ENCODE assay signal across 9 mouse cellular contexts in the genomic region with DNA sequence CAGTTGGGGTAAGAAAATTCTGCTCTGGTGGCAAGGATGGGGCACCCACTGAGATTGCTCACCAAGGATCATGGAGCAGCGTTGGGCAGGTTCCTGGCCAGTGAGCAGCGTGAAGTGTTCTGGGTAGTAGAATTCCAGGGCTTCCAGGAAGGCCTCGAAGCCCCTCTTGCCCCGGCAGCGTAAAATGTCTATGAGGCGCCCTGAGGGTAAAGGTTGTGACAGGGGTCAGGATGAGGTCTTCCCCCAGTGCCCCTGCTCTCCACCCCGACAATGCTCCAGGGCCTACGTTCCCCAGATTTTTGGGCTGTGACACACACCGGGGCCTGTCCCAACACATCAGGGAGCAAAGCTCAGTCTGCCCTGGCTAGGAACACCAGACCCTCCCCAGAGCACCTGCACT. TPM values are rescaled to one million over a fixed set of nuclear protein-coding genes. Genes with fewer than 3 reads are reported as not detected.
DNase-seq lines count a peak whose midpoint lies in the region; ATAC-seq and TF ChIP-seq lines count a peak whose summit lies in the region.
"Had no signal": no experiment of that assay in that cellular context is flagged by ENCODE, and none has a peak within 500 bp of the region (broad histone marks: within the 10 kb centered on the region; RNA-seq: fewer than 3 reads in every experiment).

No protein-coding gene starts in this region.

- peaks cover 49% of the 10 kb centered on the region for H3K4me1 ChIP-seq in kidney, adult 2 months (ENCODE audit: control insufficient read depth, insufficient read depth, low read length)
- H3K4me1 ChIP-seq in embryonic facial prominence, embryonic 12.5 days, result peaks cover 7% of the 10 kb centered on the region; the same call in 1 of the 2 replicates
- peaks cover 18% of the 10 kb centered on the region for H3K4me1 ChIP-seq in hindbrain, embryonic 16.5 days (ENCODE audit: control insufficient read depth, insufficient read depth, low read depth, low read length)
- H3K4me1 ChIP-seq in midbrain, embryonic 16.5 days (ENCODE audit: control insufficient read depth, insufficient read depth, low read length), result peaks cover 15% of the 10 kb centered on the region

- peak overlapping the region; percentile 80 for H3K4me3 ChIP-seq in kidney, adult 2 months (ENCODE audit: insufficient read depth, low read depth, low read length)
- H3K4me3 ChIP-seq in embryonic facial prominence, embryonic 12.5 days, result peak overlapping the region; percentile 57
- H3K4me3 ChIP-seq in hindbrain, embryonic 16.5 days (ENCODE audit: low read length), result no peak overlapping the region
- no peak overlapping the region; the same call in 1 of the 2 replicates for H3K4me3 ChIP-seq in midbrain, embryonic 16.5 days (ENCODE audit: low read depth, low read length)

- H3K4me2 ChIP-seq in embryonic facial prominence, embryonic 12.5 days (replicated peaks), result peak overlapping the region; percentile 92
- peak overlapping the region; percentile 63; the same call in 1 of the 2 replicates for H3K4me2 ChIP-seq in hindbrain, embryonic 16.5 days (ENCODE audit: low read length)
- peak overlapping the region; percentile 80; the same call in 1 of the 2 replicates for H3K4me2 ChIP-seq in midbrain, embryonic 16.5 days (ENCODE audit: low read length)

- no peak for TF ChIP-seq POLR2A in kidney, adult 2 months (IDR thresholded peaks at IDR 0.05; ENCODE audit: low read depth, low read length)

- no peak for ATAC-seq in embryonic facial prominence, embryonic 12.5 days (ENCODE audit: insufficient number of reproducible peaks, insufficient read depth, low FRiP score, low TSS enrichment)
- no peak for ATAC-seq in hindbrain, embryonic 16.5 days
- ATAC-seq in midbrain, embryonic 16.5 days, result no peak
- ATAC-seq in megakaryocyte progenitor cell, adult 5-6 weeks (replicated peaks; ENCODE audit: poor library complexity), result no peak
- ATAC-seq in granulocyte monocyte progenitor cell, adult 5-6 weeks (replicated peaks; ENCODE audit: poor library complexity, severe bottlenecking), result no peak

- no peak overlapping the region for H3K9ac ChIP-seq in embryonic facial prominence, embryonic 12.5 days
- no peak overlapping the region for H3K9ac ChIP-seq in hindbrain, embryonic 16.5 days (ENCODE audit: low read depth, low read length)
- H3K9ac ChIP-seq in midbrain, embryonic 16.5 days (ENCODE audit: low read depth, low read length), result no peak overlapping the region

- H3K9me3 ChIP-seq in embryonic facial prominence, embryonic 12.5 days, result no peaks in the 10 kb centered on the region
- H3K9me3 ChIP-seq in hindbrain, embryonic 16.5 days (ENCODE audit: control insufficient read depth, low read length), result no peaks in the 10 kb centered on the region
- H3K9me3 ChIP-seq in midbrain, embryonic 16.5 days (replicated peaks; ENCODE audit: control insufficient read depth, low read length, poor library complexity, severe bottlenecking), result no peaks in the 10 kb centered on the region

- DNase-seq in kidney, adult 2 months, result no peak
- no peak for DNase-seq in kidney, adult 18-20 months
- no peak for DNase-seq in adrenal gland, adult 8-10 months

- TF ChIP-seq CTCF in kidney, adult 2 months (conservative IDR thresholded peaks at IDR 0.05; ENCODE audit: insufficient read depth, insufficient read length, low read depth, low read length), result no peak

- H3K36me3 ChIP-seq in kidney, adult 2 months (ENCODE audit: control insufficient read depth, insufficient read depth, low read length), result no peaks in the 10 kb centered on the region
- no peaks in the 10 kb centered on the region for H3K36me3 ChIP-seq in embryonic facial prominence, embryonic 12.5 days
- no peaks in the 10 kb centered on the region for H3K36me3 ChIP-seq in hindbrain, embryonic 16.5 days (ENCODE audit: control insufficient read depth, insufficient read depth, low read length)
- no peaks in the 10 kb centered on the region for H3K36me3 ChIP-seq in midbrain, embryonic 16.5 days (ENCODE audit: control insufficient read depth, insufficient read depth, low read length)

- H3K27ac ChIP-seq in kidney, adult 2 months (ENCODE audit: insufficient read depth, low read depth, low read length), result peak overlapping the region; percentile 93
- H3K27ac ChIP-seq in embryonic facial prominence, embryonic 12.5 days, result no peak overlapping the region
- H3K27ac ChIP-seq in hindbrain, embryonic 16.5 days (ENCODE audit: low read depth, low read length), result no peak overlapping the region
- no peak overlapping the region for H3K27ac ChIP-seq in midbrain, embryonic 16.5 days (ENCODE audit: low read length)

- no peaks in the 10 kb centered on the region for H3K27me3 ChIP-seq in kidney, adult 2 months (replicated peaks; ENCODE audit: control insufficient read depth, insufficient read depth, low read length)
- peaks cover 52% of the 10 kb centered on the region for H3K27me3 ChIP-seq in embryonic facial prominence, embryonic 12.5 days
- peaks cover 13% of the 10 kb centered on the region for H3K27me3 ChIP-seq in hindbrain, embryonic 16.5 days (replicated peaks; ENCODE audit: control insufficient read depth, insufficient read depth, low read length)
- H3K27me3 ChIP-seq in midbrain, embryonic 16.5 days (ENCODE audit: control insufficient read depth, insufficient read depth, low read depth, low read length), result peaks cover 31% of the 10 kb centered on the region

- 40% methylated on average over 9 of the region's 9 CpGs for WGBS in kidney, adult 2 months
- WGBS in embryonic facial prominence, embryonic 12.5 days, result 38% methylated on average over 9 of the region's 9 CpGs
- WGBS in hindbrain, embryonic 16.5 days, result 75% methylated on average over 8 of the region's 9 CpGs
- WGBS in midbrain, embryonic 16.5 days, result 73% methylated on average over 8 of the region's 9 CpGs

RNA-seq across cellular contexts. Expression of a gene that starts 1.3 kb away (rescaled TPM):
- polyA plus RNA-seq in kidney, adult 2 months (2012; rRNA removed), result 80.4 and 93.7 TPM in 2 replicates
- 3.6 TPM in 2 replicates for polyA plus RNA-seq in embryonic facial prominence, embryonic 12.5 days (2016; fragmentation: Nextera tagmentation; extraction: Ambion mirVana)
- 2.5 and 2.8 TPM in 2 replicates for polyA plus RNA-seq in hindbrain, embryonic 16.5 days (2015; fragmentation: Nextera tagmentation; extraction: Ambion mirVana)
- 1.8 and 2.2 TPM in 2 replicates for polyA plus RNA-seq in midbrain, embryonic 16.5 days (2015; fragmentation: Nextera tagmentation; extraction: Ambion mirVana)
- 10 to 100 TPM in 1 of 4 experiments, 1 to 10 TPM in 3; 6.6 to 10.0 (median 8.1) TPM for total RNA-seq in adrenal gland, adult 8-10 months (2022)
- 0.20 and 0.78 TPM in 2 replicates for total RNA-seq in megakaryocyte progenitor cell, adult 5-6 weeks (2015)
- total RNA-seq in megakaryocyte progenitor cell, adult 5-6 weeks (2017), result 0.12 and 0.14 TPM in 2 replicates
- not detected in 2 replicates for total RNA-seq in granulocyte monocyte progenitor cell, adult 5-6 weeks (2014; fragmentation: Nextera tagmentation)
- total RNA-seq in granulocyte monocyte progenitor cell, adult 5-6 weeks (2017), result 0.22 TPM in 1 of 2 replicates, not detected in the other

RNA-seq across cellular contexts. Expression of a gene that starts 28.3 kb away (rescaled TPM):
- polyA plus RNA-seq in kidney, adult 2 months (2012; rRNA removed), result 15.7 and 16.6 TPM in 2 replicates
- polyA plus RNA-seq in embryonic facial prominence, embryonic 12.5 days (2016; fragmentation: Nextera tagmentation; extraction: Ambion mirVana), result 29.1 and 29.3 TPM in 2 replicates
- polyA plus RNA-seq in hindbrain, embryonic 16.5 days (2015; fragmentation: Nextera tagmentation; extraction: Ambion mirVana), result 19.7 and 20.1 TPM in 2 replicates
- 13.5 and 19.7 TPM in 2 replicates for polyA plus RNA-seq in midbrain, embryonic 16.5 days (2015; fragmentation: Nextera tagmentation; extraction: Ambion mirVana)
- 10 to 100 TPM; 12.3 to 25.8 (median 20.7) TPM for total RNA-seq in adrenal gland, adult 8-10 months (2022)
- total RNA-seq in megakaryocyte progenitor cell, adult 5-6 weeks (2015), result 13.3 and 13.6 TPM in 2 replicates
- total RNA-seq in megakaryocyte progenitor cell, adult 5-6 weeks (2017), result 10.0 and 10.5 TPM in 2 replicates
- total RNA-seq in granulocyte monocyte progenitor cell, adult 5-6 weeks (2014; fragmentation: Nextera tagmentation), result 31.2 and 34.9 TPM in 2 replicates
- 4.5 and 8.2 TPM in 2 replicates for total RNA-seq in granulocyte monocyte progenitor cell, adult 5-6 weeks (2017)

RNA-seq across cellular contexts. Expression of a gene that starts 40.9 kb away (rescaled TPM):
- 59.2 and 66.7 TPM in 2 replicates for polyA plus RNA-seq in kidney, adult 2 months (2012; rRNA removed)
- 25.6 and 25.7 TPM in 2 replicates for polyA plus RNA-seq in embryonic facial prominence, embryonic 12.5 days (2016; fragmentation: Nextera tagmentation; extraction: Ambion mirVana)
- polyA plus RNA-seq in hindbrain, embryonic 16.5 days (2015; fragmentation: Nextera tagmentation; extraction: Ambion mirVana), result 15.9 and 17.5 TPM in 2 replicates
- polyA plus RNA-seq in midbrain, embryonic 16.5 days (2015; fragmentation: Nextera tagmentation; extraction: Ambion mirVana), result 11.4 and 13.6 TPM in 2 replicates
- 10 to 100 TPM; 41.2 to 85.0 (median 65.8) TPM for total RNA-seq in adrenal gland, adult 8-10 months (2022)
- not detected in 2 replicates for total RNA-seq in megakaryocyte progenitor cell, adult 5-6 weeks (2015)
- not detected in 2 replicates for total RNA-seq in megakaryocyte progenitor cell, adult 5-6 weeks (2017)
- not detected in 2 replicates for total RNA-seq in granulocyte monocyte progenitor cell, adult 5-6 weeks (2014; fragmentation: Nextera tagmentation)
- not detected in 2 replicates for total RNA-seq in granulocyte monocyte progenitor cell, adult 5-6 weeks (2017)

RNA-seq across cellular contexts. Expression of a gene that starts 53.8 kb away (rescaled TPM):
- 0.24 and 0.25 TPM in 2 replicates for polyA plus RNA-seq in kidney, adult 2 months (2012; rRNA removed)
- not detected in 2 replicates for polyA plus RNA-seq in embryonic facial prominence, embryonic 12.5 days (2016; fragmentation: Nextera tagmentation; extraction: Ambion mirVana)
- not detected in 2 replicates for polyA plus RNA-seq in hindbrain, embryonic 16.5 days (2015; fragmentation: Nextera tagmentation; extraction: Ambion mirVana)
- polyA plus RNA-seq in midbrain, embryonic 16.5 days (2015; fragmentation: Nextera tagmentation; extraction: Ambion mirVana), result not detected in 2 replicates
- total RNA-seq in adrenal gland, adult 8-10 months (2022), result not detected
- not detected in 2 replicates for total RNA-seq in megakaryocyte progenitor cell, adult 5-6 weeks (2015)
- not detected in 2 replicates for total RNA-seq in megakaryocyte progenitor cell, adult 5-6 weeks (2017)
- not detected in 2 replicates for total RNA-seq in granulocyte monocyte progenitor cell, adult 5-6 weeks (2014; fragmentation: Nextera tagmentation)
- not detected in 2 replicates for total RNA-seq in granulocyte monocyte progenitor cell, adult 5-6 weeks (2017)
- total RNA-seq: gastrocnemius, adult 8-10 months had no signal

Comparison
In these comparisons a context has a peak if more than half of its experiments do, and no peak if none do; other contexts are left out.
1. H3K4me3 ChIP-seq: peak in kidney, adult 2 months (single experiment) and embryonic facial prominence, embryonic 12.5 days (single experiment); none in hindbrain, embryonic 16.5 days (single experiment) and midbrain, embryonic 16.5 days (single experiment).
2. RNA of a gene that starts 1.3 kb away (polyA plus RNA-seq): 80.4 to 93.7 TPM in kidney, adult 2 months; 3.6 TPM in embryonic facial prominence, embryonic 12.5 days, 2.5 to 2.8 TPM in hindbrain, embryonic 16.5 days and 1.8 to 2.2 TPM in midbrain, embryonic 16.5 days; every median in the first group is over 10 times any median in the second.
3. Peak in every context shown above with its lines, with median percentiles within 50 percentile points of each other: H3K4me2 ChIP-seq.